Mouse (Mus musculus): Measurements from ENCODE around the gene Otud3.
"Not testable (repeated sequence)": the region's sequence is repeated elsewhere in the genome, so short reads cannot be mapped to it uniquely, and the experiment has no call there.

Gene Otud3

DNA sequence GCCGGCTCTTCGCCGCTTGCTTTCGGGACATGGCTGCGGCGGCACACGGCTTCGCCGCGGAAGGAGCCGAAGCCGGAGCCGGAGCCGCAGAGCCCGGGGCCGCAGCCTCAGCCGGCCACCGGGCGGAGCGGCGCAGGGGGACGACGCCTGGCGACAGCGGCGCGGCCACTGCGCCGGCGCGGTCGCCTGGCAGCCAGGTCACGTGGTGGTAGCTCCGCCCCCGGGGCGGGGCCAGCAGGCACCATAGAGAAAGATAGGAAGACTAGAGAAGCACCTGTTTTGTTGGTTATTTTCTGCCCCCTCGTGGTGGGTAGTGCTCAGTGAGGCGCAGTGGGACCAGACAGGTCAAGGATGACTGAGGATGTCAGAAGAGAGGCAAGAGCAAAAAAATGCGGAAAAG, at the start of gene Otud3:
Gene Otud3 (minus strand): TSS at position 149 of the 400 bp plus-strand sequence.
- peak; percentile 98 for DNase-seq (ENCODE audit: low read depth, low spot score)

DNA sequence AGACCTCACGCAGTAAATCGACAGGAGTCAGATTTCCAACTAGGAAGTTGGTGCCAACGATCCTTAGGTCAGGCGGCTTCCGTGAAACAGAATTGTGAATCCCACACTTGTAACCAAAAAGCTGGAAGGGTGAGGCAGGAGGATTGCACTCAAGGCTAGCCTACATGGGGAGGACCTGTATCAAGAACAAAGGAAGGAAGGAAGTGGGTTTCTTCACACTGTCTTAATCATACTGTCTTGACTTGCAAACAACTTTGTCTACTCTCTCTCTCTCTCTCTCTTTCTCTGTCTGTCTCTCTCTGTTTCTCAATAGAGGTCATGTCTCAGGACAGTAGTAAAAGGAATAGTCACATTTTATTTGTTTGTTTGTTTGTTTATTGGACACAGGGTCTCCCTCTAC, 49.0 kb upstream of the Otud3 start:
- no peak for DNase-seq (ENCODE audit: low read depth, low spot score)

DNA sequence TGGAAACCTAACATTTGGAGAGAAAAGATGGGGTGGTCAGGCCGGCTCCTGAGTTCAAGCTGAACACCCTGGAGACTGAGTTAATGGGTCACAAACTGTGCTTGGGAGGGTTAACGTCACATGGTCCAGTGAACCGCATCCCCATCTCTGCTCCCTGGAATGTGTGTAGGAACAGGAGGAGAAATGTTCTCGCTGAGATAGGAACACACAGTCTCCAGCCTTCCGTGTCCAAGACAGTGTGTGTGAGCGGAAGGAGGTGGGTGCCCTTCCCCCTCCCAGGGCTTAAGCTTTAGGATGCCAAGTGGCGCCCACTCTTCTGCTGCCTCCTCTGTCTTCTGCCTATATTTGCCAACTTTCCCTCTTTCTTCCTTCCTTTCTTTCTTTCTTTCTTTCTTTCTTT, 46.2 kb upstream of the Otud3 start:
- DNase-seq (ENCODE audit: low read depth, low spot score) = no peak

DNA sequence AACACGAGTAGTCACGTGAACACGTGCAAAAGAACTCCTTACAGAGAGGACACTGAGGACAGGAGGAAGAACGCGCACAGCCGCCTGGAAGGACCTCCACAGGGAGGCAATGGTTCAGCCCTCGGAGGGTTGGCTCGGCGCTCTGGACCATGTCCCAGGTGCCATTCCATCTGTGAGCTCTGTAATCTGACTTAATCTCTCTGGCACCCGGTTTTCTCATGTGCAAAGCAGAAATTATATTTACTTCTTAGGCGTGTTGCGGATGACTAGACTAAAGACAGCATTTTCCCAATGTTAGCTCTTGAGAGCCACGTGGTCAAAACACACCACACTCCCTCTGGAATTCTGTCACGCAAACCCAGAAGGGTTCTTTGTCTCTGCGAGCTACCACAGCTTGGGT, 45.4 kb upstream of the Otud3 start:
- DNase-seq (ENCODE audit: low read depth, low spot score) = no peak

DNA sequence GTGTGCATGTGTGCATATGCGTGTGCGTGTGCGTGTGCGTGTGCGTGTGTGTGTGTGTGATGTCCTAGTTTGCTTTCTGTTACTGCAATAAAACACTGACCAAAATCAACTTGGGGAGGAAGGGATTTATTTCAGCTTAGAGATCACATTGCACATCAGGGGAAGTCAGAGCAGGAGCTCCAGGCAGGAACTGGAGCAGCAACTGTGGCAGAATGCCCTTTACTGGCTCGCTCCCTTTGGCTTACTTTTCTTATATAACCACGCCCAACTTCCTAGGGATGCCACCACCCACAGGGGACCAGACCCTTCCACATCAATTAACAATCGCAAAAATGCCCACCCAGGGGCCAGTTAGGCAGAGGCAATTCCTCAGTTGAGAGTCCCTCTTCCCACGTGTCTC, 44.9 kb upstream of the Otud3 start:
- no peak for DNase-seq (ENCODE audit: low read depth, low spot score)

DNA sequence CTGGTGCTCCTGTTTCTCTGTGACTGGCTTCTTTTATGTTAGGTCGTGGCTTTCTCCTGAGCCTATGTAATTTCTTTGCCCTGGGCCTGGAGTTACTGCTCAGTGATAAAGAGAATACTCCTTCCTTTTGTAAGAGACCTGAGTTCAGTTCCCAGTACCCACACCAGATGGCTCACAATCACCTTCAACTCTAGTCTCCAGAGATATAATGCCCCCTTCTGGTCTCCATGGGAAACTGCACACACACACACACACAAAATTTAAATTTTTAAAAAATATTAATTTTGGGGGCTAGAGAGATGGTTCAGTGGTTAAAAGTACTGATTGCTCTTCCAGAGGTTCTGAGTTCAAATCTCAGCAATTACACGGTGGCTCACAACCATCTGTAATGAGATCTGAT, 34.5 kb upstream of the Otud3 start:
- peak; percentile 59 for DNase-seq (ENCODE audit: low read depth, low spot score)

DNA sequence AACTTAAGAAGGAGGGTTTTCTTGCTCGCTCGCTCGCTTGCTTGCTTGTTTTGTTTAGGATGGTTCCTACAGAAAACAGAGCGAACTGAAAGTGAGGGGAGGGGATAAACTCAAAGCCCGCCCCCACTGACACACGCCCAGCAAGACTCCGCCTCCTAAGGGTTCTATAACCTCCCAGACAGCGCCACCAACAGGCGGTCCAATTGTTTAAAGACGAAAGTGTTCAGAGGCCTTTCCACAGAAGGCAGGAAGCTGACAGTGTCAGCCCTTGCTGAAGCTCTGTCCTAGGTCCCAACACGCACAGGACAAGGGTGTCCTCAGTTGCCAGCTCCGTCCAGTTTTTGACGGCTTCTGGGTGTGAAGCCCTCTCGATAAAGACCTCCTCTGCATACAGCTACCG, 30.0 kb upstream of the Otud3 start:
- DNase-seq (ENCODE audit: low read depth, low spot score) = peak; percentile 96

DNA sequence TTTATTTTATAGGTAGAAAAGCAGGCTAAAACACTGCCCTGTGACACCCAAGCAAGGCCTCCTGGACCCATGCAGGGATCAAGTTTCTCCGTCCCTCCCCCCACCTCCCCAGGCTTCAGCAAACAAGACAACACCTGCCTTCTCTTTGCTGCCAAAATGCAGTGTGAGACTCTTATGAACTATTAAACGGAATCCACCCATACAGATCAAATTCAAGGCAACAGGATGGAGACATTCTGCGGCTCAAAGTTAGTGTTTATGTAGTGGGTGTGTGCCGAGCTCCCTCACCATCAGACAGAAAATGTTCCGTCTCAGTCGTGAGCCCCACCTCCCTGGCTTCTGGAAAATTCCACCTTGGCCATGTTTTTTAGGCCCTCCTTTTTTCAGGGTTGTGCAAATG, 28.2 kb upstream of the Otud3 start:
- DNase-seq (ENCODE audit: low read depth, low spot score) = no peak

DNA sequence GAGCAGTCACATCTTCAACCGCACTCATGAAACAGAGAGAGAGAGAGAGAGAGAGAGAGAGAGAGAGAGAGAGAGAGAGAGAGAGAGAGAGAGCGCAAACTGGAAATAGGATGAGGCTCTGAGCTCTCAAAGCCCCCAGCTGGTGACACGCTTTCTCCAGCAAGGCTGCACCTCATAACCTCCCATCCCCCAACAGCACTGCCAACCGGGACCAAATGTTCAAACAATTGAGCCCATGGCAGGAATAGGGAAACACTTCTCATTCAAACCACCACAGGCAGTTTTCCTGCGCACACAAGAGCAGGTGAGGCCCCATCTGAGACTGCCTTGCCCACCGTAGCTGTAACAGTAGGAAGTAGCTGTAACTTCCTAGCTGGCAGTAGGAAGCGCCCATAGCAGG, 27.7 kb upstream of the Otud3 start:
- no peak for DNase-seq (ENCODE audit: low read depth, low spot score)

DNA sequence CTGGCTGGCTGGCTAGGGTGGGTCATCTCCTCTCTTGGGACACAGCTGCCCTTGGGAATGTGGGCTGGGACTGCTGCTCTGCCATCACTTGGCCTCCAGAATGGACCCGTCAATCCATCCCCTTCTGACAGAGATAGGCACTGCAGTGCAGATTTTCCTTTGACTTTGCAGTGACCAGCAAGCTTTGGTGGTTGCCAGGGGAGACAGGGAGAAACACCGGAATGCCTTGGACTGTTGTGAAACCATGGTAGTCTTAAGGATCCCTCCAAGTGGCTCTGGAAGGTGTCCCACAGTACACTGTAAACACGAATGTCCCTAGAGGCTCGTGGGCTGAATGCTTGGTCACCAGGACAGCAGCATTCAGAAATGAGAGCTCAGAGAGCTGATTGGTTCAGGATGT, 25.7 kb upstream of the Otud3 start:
- no peak for DNase-seq (ENCODE audit: low read depth, low spot score)

DNA sequence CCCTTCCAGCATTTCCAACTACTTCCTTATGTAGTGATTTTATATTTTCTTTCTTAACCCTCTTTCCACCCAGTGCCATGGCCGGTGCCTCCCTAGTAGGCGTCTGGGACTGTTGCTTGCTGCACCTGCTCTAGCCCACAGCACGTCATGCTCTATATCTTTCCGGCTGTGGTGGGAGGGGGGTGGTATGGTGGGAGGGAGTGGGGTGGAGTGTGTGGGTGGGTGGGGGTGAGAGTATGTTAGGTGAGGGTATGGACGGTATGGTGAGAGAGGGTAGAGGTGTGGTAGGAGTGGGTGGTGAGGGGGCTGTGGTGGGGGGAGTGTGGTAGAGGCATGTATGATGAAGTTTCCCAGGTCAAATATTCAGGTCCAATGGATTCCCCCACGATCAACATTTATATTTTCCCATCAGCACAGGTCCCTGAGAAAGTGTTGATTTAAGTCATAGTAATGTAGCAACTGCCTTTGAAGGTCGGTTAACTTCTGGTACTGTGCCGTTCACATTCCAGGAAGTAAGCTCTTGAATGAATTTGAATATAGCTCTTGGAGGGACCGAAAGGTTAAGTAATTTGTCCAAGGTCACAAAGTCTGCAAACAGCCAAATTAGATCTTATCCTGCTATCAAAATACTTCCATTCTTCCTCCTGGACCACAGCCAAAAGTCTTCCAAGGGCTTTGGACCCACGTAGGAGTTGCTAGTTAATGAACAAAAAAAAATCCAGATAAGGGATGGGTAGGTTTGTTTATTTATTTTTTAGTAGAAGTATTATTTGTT, 24.9 kb upstream of the Otud3 start:
- DNase-seq (ENCODE audit: low read depth, low spot score) = no peak

DNA sequence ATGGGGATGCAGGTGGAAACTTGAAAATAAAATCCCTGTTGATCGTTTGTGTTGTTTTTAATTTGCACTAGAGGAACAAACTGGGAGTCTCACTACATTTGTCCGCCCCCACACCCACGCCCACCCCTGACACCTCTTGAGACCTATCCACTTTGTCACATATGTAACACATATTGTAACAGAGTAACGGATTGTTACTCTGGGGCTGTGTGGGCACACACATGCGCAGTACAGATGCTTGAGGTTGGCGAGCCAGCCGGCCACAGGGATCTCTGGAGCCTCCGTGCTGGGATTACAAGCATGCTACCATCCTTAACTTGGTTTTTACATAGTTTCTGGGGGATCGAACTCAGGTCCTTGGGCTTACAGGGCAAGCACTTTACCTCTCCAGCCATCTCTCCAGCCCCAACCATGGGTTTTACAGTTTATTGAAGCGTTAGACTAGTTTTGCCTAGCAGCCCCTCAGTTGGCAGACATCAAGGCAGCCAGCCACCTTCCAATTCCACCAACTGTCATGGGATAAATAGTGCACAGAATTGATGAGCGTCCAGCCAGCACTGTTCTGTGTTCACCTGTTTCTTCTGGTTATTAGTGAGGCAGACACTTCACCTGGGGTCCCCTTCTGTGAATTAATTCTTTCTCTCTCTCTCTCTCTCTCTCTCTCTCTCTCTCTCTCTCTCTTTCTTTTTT, 20.9 kb upstream of the Otud3 start:
- no peak for DNase-seq (ENCODE audit: low read depth, low spot score)

DNA sequence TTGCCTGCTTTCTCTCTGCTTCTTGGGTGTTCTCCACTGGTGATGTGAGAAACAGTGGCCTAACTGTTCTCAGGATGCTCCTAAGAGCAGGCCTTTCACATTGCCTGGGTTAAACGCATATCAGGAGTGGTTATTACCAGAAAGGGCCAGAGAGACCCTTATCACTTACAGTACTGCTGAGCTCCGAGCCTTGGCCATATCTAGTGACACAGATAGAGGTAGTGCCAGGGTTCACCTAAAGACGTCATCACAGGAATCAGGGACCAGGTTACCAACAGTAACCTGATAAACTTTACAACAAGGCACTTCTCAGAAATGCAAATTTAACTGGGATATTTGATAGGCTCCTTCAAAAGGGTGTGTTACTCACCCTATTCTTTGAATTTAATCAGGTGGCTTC, 20.1 kb upstream of the Otud3 start:
- no peak for DNase-seq (ENCODE audit: low read depth, low spot score)

DNA sequence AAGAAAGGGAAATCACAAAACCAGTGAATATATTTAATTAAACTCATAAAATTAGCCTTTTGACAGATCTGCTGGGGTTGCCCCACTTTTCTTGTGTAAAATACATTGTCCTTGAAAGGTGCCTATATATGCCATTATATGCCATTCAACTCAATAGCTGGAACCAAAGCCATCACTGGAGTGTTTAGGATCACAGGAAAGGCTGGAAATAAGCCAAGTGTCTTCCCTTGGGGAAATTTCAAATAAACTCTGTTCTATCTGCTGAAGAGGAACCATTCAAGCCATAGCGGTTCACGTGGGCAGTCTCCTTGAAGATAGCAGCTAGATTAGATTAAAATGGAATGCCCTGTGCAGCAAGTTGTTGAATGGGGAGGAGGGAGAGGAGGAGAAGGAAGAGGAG, 11.8 kb upstream of the Otud3 start:
- no peak for DNase-seq (ENCODE audit: low read depth, low spot score)

DNA sequence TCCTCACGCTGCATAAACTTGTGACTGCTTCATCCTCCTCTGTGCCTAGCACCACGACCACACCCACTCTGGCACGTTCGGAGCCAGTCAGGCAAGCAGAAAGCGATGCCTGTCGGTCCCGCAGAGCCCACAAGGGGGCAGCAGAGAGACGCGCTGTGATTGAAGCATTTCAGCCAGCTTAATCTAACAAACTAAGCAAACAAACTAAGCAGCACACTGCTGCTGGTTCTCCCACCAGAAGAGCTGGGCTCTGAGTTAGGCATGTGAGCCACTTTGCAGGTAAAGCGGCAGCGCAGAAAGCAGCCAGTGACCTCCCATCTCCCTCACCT, 8.3 kb upstream of the Otud3 start:
- peak; percentile 96 for DNase-seq (ENCODE audit: low read depth, low spot score)

DNA sequence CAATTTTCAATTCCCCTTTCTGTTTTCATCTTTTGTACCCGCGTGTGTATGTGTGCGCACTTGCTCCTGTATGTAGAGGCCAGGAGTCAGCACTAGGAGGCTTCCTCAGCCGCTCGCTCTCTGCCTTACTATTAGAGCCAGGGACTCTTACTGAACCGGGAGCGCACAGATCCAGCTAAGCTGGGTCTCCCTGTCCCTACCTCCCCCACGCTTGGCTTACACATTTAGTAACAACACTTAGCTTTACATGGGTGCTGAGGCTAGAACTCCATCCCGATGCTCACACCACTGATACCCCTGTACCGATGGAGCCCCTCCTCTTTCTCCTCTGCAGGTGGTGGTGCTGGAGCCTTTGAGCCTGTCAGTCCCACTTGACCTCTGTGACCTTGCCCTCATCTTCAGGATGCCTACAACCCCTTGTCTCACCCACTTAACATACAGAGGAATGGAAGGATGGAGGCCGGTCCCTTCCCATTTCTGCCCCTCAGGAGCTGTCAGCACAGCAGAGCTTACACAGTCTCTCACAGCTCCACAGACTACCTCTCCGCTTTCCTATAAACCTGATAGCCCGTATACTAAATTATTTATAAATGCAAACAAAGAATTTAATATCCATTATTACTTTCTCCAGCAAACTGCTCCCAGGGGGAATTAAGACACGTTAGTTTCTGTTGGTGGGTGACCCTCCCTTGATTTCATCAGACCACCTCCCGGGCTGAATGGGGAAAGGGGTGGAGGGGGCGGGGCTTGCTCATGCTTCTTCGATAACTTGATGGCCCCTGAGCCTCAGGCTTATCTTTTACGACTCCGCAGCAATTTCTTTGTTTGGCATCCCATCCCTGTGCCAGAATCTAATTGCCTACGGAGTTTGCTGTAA, 7.7 kb upstream of the Otud3 start:
- DNase-seq (ENCODE audit: low read depth, low spot score) = no peak

DNA sequence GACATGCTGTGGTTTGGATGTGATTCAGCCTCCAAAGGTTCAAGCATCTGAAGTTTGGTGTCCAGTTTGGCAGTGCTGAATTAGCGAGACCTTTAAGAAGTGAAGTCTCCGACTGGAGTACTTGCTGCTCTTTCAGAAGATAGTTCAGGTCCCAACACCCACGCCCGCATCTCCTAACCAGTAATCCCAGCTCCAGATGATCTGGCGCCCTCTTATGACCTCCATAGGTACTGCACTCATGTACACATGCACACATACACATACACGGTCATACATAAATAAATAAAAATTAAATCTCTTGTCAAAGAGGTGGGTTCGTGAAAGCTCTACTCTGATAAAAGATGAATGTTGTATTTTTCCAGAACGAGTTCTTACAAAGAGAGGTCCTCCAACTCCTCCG, 3.5 kb upstream of the Otud3 start:
- peak; percentile 78 for DNase-seq (ENCODE audit: low read depth, low spot score)

DNA sequence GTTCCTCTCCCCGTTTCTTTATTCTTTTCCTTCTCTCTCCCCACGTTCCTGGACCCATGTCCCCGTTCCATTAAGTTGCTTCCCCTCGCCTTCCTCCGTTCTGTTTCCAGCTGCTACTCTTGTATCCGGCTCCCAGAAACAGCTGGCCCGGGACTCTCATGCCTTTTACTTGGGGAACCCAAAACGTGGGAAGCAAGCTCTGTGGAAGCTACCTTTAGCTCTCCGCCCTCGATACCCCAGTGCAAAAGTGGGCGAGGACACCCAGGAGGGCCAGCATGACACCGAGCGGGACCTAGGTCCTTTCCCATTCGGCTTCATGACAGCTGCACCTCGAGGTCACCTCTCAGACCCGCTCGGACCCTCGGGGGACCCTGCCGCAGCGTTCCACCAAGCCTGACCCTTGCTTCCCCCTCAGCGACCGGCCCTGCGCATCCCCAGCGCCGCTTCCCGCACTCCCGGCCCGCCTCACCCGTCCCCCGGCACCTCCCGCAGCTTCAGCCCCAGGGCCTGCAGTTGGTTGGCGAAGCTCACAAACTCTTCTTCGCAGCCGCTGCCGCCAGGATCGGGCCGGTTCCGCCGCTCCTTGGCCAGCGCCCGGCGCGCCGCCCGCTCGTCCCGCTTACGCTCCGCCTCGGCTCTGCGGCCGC, 481 bp downstream of the Otud3 start:
- DNase-seq (ENCODE audit: low read depth, low spot score) = peak; percentile 59

DNA sequence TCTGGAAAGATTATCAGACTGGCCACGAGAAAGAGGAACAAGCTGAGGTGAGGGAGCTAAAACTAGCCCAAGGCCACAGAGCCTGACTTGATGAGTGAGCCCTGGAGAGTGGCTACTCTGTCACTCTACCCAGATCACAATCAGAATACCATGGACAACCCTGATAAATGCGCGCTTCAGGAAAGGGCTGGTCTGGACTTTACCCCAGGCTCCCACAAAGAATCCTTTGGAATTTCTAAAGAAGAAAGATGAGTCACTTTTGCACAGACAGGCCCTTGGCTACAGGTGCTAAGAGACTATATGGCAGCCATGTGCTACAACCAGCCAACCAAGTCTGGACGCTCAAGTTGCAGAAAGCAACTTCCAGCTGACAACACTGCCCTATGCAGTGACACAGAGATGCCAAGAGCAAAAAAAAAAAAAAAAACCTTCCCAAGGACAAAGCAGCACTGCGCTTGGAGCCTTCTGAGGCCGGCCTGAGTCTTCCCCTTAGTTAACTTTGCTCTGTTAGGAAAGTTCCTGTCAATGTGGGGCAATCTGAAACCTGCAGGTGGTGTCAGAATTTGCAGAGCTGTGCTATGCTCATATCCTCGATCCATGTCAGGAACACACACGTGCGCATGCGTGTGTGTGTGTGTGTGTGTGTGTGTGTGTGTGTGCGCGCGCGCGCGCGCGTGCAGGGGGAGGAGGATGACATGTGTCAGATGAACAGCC, 8.0 kb downstream of the Otud3 start:
- no peak for DNase-seq (ENCODE audit: low read depth, low spot score)

DNA sequence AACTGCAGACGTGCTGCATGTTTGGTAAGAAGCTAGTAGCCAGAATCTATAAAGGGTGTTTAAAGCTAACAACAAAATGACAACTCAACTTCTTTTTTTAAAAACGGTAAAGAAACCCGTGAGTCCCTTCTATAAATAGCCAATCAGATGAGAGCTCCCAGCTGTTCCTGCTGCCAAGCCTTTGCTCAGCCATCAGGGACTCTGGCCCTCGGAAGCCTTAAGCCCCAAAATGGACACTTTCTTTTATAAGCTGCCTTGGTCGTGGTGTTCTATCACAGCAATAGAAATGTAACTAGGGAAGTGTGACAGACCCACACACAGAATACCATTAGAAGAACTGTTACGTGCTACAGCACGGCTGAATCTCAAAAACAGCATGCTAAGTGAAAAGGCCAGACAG, 14.4 kb downstream of the Otud3 start:
- no peak for DNase-seq (ENCODE audit: low read depth, low spot score)

DNA sequence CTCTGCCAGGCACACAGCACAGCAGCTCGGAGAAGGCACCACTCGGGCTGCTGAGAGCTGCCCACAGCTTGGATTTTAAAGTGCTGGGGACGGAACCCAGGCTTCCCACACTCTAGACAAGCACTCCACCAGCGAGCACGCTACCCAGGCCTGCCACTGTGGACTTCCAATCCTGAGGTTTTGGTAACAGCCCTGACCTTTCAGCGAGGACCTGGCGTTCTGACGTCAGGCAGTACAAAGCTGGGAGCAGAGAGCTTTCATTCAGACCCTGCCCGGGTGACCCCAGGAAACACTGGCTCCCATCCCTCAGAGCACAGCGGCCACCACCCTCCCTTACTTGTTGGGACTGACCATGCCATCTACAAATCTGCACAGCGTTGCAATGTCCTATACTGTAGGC, 20.0 kb downstream of the Otud3 start:
- not testable (repeated sequence) for DNase-seq (ENCODE audit: low read depth, low spot score)
